Mouse (Mus musculus) lung, adult 10 weeks (tissue): ENCODE results near the gene Ipp. TPM values are rescaled to one million over a fixed set of nuclear protein-coding genes. Genes with fewer than 3 reads are reported as not detected.

Experiments
- polyA plus RNA-seq: library from polyadenylated mRNA; stranded (reverse); fragments of 350-450 nt; fragmentation: Illumina TruSeq; extraction: RNeasy Lipid Tissue Mini Kit (QIAGEN cat#74804); gene quantifications from one replicate; pipeline ENCODE4 v1.2.3, GENCODE M21; 2014; ENCODE audit warnings: low read depth, low replicate concordance; ENCODE audit not compliant: insufficient read depth

Ipp gene
- 3.3 TPM for polyA plus RNA-seq

DNA sequence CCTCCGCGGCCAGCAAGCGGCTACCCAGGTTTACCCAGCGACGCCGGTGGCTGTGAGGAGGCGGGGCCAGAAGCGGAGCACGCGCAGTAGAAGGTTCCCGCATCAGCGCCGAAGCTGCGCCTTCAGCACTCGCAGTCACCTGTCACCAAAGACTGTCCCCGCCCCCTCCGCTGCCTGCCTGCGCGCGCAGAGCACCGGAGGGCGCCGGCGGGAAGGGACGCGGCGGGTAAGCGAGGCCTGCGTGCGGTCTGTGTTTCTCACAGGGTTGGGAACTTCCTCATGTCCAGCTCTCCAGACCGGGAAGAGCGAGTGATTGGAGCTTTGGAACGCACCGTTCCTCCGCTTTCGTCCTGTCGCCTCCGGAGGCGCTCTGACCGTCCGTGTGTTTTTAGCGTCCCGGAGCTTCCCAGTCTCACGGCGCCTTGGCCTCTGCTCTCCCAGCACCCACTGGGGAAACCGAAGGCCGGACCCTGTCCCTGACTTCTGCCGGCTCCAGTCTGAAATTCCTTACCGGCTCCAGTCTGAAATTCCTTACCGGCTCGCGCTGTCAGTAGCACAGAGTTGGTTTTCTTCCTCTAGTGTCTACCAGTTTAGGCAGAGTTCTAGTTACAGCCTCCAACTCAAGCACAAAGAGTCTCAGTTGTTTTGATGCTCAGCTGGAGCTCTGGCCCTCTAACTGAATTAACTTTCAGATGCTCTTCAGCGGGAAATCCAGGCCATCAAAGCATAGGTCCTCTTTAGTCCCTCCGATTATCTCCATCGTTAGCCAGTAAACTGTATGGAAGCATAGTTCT lies at the start of gene Ipp:
Gene Ipp, plus strand, starts transcription at position 125 of the 794 bp plus-strand sequence.

GRCm38 (mm10) chr4:116464126-116464981 lies 43.0 kb upstream of the Ipp start, which contains the start of gene Mast2:
Gene Mast2 (minus strand): TSS chr4:116464183.

DNA sequence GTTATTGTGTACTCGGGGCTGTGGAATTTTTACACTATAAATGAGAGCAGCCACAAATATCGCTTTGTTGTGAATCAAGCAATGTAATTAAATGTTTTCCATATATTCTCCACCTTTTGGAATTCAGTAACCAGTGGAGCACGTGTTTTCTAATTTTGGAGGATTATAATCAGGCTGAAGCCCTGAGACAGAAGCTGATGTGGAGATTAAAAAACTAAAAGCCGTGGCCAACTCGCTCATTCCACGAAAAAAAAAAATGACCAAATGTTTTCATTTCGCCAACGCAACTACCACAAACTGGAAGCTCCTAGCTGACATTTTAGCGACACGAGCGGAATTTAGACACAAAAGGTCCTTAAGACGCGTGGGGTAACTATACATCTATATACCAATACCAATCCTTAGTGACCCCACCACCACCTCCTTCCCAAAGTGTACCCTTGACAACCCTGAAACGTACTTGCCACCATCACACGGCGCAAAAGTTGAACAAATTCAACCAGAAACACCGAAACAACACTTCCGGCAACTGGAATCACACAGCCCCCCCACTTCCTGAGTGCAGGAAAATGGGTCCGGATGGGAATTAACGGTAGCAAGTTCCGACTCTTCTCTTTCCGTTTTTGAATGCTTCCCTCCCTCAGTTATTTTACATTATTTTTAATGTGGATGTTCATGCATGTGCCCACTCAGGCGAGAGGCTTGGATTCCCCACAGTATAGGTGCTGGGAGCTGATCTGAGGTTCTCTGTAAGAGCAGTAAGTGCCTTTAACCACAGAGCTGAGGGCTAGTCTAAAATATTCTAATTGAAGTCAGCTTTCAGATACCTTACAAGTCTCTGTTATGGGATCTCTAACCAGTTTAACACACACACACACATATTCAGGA lies 48.3 kb downstream of the Ipp start, which contains the start of gene Tmem69:
Gene Tmem69, minus strand, starts transcription at position 524 of the 888 bp plus-strand sequence.

GRCm38 (mm10) chr4:116557306-116558121 lies 50.2 kb downstream of the Ipp start, which contains the start of gene Gpbp1l1:
Gene Gpbp1l1 (plus strand): TSS chr4:116557658.

Other genes starting within 250 kb of the Ipp start
- gene Mast2, start 43.4 kb upstream of the Ipp start, polyA plus RNA-seq = 7.9 TPM
- gene Tmem69, start 48.4 kb downstream of the Ipp start, polyA plus RNA-seq = 7.6 TPM
- gene Gpbp1l1, start 50.1 kb downstream of the Ipp start, polyA plus RNA-seq = 33.6 TPM
- gene Ccdc17, start 89.1 kb downstream of the Ipp start, polyA plus RNA-seq = 23.4 TPM
- 16.1 TPM for gene Nasp, start 120.4 kb downstream of the Ipp start, polyA plus RNA-seq
- 561 TPM for gene Akr1a1, start 144.1 kb downstream of the Ipp start, polyA plus RNA-seq
- 628 TPM for gene Prdx1, start 178.0 kb downstream of the Ipp start, polyA plus RNA-seq
- gene Mmachc, start 200.9 kb downstream of the Ipp start, polyA plus RNA-seq = 5.5 TPM
- gene Ccdc163, start 201.0 kb downstream of the Ipp start, polyA plus RNA-seq = 15.2 TPM
- 1.9 TPM for gene Tesk2, start 213.4 kb downstream of the Ipp start, polyA plus RNA-seq